Mouse (Mus musculus): ENCODE data around the gene Btf3.
A peak's percentile ranks its signal among the peaks of the same experiment; 100 is the strongest.

Btf3 gene

GRCm38 (mm10) chr13:98264111-98264510 is 52.7 kb downstream of the Btf3 start:
- DNase-seq: peak; percentile 11

GRCm38 (mm10) chr13:98263458-98263987 is 53.3 kb downstream of the Btf3 start:
- no peak for DNase-seq

- DNase-seq: peak; percentile 99
Observed at GRCm38 (mm10) chr13:98262636-98263457, 54.0 kb downstream of the Btf3 start, which contains the start of the genes Utp15 and Ankra2. Utp15 (minus strand) TSS chr13:98263041. Ankra2 (plus strand) TSS chr13:98263074.
